Mouse (Mus musculus): ENCODE data around the gene 1700019A02Rik.

GRCm38 (mm10) chr1:53189620-53190019 lies 2.2 kb upstream of the 1700019A02Rik start:
- no peak for TF ChIP-seq TCF12 (IDR thresholded peaks at IDR 0.05; ENCODE audit: low read depth, low read length)
- TF ChIP-seq CHD2 (IDR thresholded peaks at IDR 0.05; ENCODE audit: low read length) = no peak
- no peak for TF ChIP-seq POLR2A (IDR thresholded peaks at IDR 0.05; ENCODE audit: control insufficient read depth in 1 of 2, insufficient read depth in 1 of 2, low read depth in 1 of 2, low read length in 2 of 2, poor library complexity in 1 of 2)
- no peak for TF ChIP-seq CTCF (IDR thresholded peaks at IDR 0.05 in 2 of 3, conservative IDR thresholded peaks at IDR 0.05 in 1 of 3; ENCODE audit: control insufficient read depth in 1 of 3, insufficient read depth in 1 of 3, low read depth in 2 of 3, low read length in 3 of 3, poor library complexity in 1 of 3, severe bottlenecking in 1 of 3)
- no peak for TF ChIP-seq MYC (IDR thresholded peaks at IDR 0.05; ENCODE audit: low read depth, low read length)
- TF ChIP-seq POLR2AphosphoS5 (IDR thresholded peaks at IDR 0.05; ENCODE audit: borderline replicate concordance, low read depth, low read length) = no peak
- TF ChIP-seq USF1 (IDR thresholded peaks at IDR 0.05; ENCODE audit: low read depth, low read length) = no peak
